Comparison of ENCODE assay signal across 18 mouse cellular contexts in genomic region chr16:44435481-44435880, GRCm38 (mm10). TPM values are rescaled to one million over a fixed set of nuclear protein-coding genes. Genes with fewer than 3 reads are reported as not detected.
DNase-seq lines count a peak whose midpoint lies in the region; ATAC-seq and TF ChIP-seq lines count a peak whose summit lies in the region.
"Had no signal": no experiment of that assay in that cellular context is flagged by ENCODE, and none has a peak within 500 bp of the region (broad histone marks: within the 10 kb centered on the region; RNA-seq: fewer than 3 reads in every experiment).

No protein-coding gene starts in this region.

- peak; percentile 39 for TF ChIP-seq CTCF in lung, embryonic 14.5 days (IDR thresholded peaks at IDR 0.05; ENCODE audit: low read depth)

- H3K27ac ChIP-seq in lung, embryonic 14.5 days (ENCODE audit: low read depth), result no peak overlapping the region
- H3K27ac ChIP-seq in midbrain, embryonic 16.5 days (ENCODE audit: low read length), result no peak overlapping the region
- H3K27ac ChIP-seq: liver, embryonic 13.5 days; midbrain, embryonic 15.5 days; neural tube, embryonic 12.5 days had no signal

- H3K9me3 ChIP-seq in lung, embryonic 14.5 days (ENCODE audit: low read depth, low read length), result no peaks in the 10 kb centered on the region
- H3K9me3 ChIP-seq in midbrain, embryonic 16.5 days (replicated peaks; ENCODE audit: control insufficient read depth, low read length, poor library complexity, severe bottlenecking), result no peaks in the 10 kb centered on the region
- H3K9me3 ChIP-seq: liver, embryonic 13.5 days; midbrain, embryonic 15.5 days; neural tube, embryonic 12.5 days had no signal

- H3K27me3 ChIP-seq in lung, embryonic 14.5 days (ENCODE audit: insufficient read depth, low read length), result no peaks in the 10 kb centered on the region
- H3K27me3 ChIP-seq in midbrain, embryonic 16.5 days (ENCODE audit: control insufficient read depth, insufficient read depth, low read depth, low read length), result no peaks in the 10 kb centered on the region
- H3K27me3 ChIP-seq: liver, embryonic 13.5 days; midbrain, embryonic 15.5 days; neural tube, embryonic 12.5 days had no signal

- no peak overlapping the region for H3K4me3 ChIP-seq in lung, embryonic 14.5 days (ENCODE audit: low read depth, low read length)
- H3K4me3 ChIP-seq in midbrain, embryonic 16.5 days (ENCODE audit: low read depth, low read length), result no peak overlapping the region
- H3K4me3 ChIP-seq: liver, embryonic 13.5 days; midbrain, embryonic 15.5 days; neural tube, embryonic 12.5 days had no signal

- WGBS in lung, embryonic 14.5 days, result 52% methylated on average over 4 of the region's 4 CpGs
- 76% methylated on average over 4 of the region's 4 CpGs for WGBS in midbrain, embryonic 16.5 days

- H3K4me1 ChIP-seq in lung, embryonic 14.5 days (ENCODE audit: insufficient read depth), result no peaks in the 10 kb centered on the region
- no peaks in the 10 kb centered on the region for H3K4me1 ChIP-seq in midbrain, embryonic 16.5 days (ENCODE audit: control insufficient read depth, insufficient read depth, low read length)
- H3K4me1 ChIP-seq: liver, embryonic 13.5 days; midbrain, embryonic 15.5 days; neural tube, embryonic 12.5 days had no signal

- no peak for ATAC-seq in lung, embryonic 14.5 days (ENCODE audit: insufficient read depth)
- no peak for ATAC-seq in erythroid progenitor cell, adult 5-6 weeks (replicated peaks; ENCODE audit: low FRiP score, poor library complexity, severe bottlenecking)
- no peak for ATAC-seq in midbrain, embryonic 16.5 days
- ATAC-seq: hindbrain, embryonic 16.5 days; midbrain, embryonic 15.5 days had no signal

- H3K4me2 ChIP-seq in lung, embryonic 14.5 days, result no peak overlapping the region
- H3K4me2 ChIP-seq in midbrain, embryonic 16.5 days (ENCODE audit: low read length), result no peak overlapping the region
- H3K4me2 ChIP-seq: liver, embryonic 13.5 days; midbrain, embryonic 15.5 days; neural tube, embryonic 12.5 days had no signal

- H3K9ac ChIP-seq in lung, embryonic 14.5 days, result no peak overlapping the region
- no peak overlapping the region for H3K9ac ChIP-seq in midbrain, embryonic 16.5 days (ENCODE audit: low read depth, low read length)
- H3K9ac ChIP-seq: liver, embryonic 13.5 days; midbrain, embryonic 15.5 days; neural tube, embryonic 12.5 days had no signal

- peak; percentile 6 for DNase-seq in gastrocnemius, adult 18-20 months (ENCODE audit: low spot score)
- no peak for DNase-seq in gastrocnemius, postnatal 10 days
- peak; percentile 15 for DNase-seq in lung, embryonic 14.5 days
- no peak for DNase-seq in lung, postnatal 25 days (ENCODE audit: low spot score)
- DNase-seq in NIH3T3 (ENCODE audit: low read depth), result peak; percentile 9
- DNase-seq in skeletal muscle tissue, adult 2 months (ENCODE audit: low read depth, low spot score), result peak; percentile 26
- DNase-seq: adrenal gland, postnatal 25 days; cerebellum, adult 11 months; heart, postnatal 14 days; left cerebral cortex, postnatal 4 days; liver, embryonic 13.5 days; lung, postnatal 4 days; retina, postnatal 1 day had no signal

- H3K36me3 ChIP-seq in lung, embryonic 14.5 days (ENCODE audit: insufficient read depth), result no peaks in the 10 kb centered on the region
- no peaks in the 10 kb centered on the region for H3K36me3 ChIP-seq in midbrain, embryonic 16.5 days (ENCODE audit: control insufficient read depth, insufficient read depth, low read length)
- H3K36me3 ChIP-seq: liver, embryonic 13.5 days; midbrain, embryonic 15.5 days; neural tube, embryonic 12.5 days had no signal

RNA-seq across cellular contexts. Expression of gene Cfap44, which starts 40.9 kb away (rescaled TPM):
- total RNA-seq in gastrocnemius, adult 18-20 months (2021), result not detected
- total RNA-seq in gastrocnemius, postnatal 10 days (2021), result under 1 TPM in 1 of 2 experiments, not detected in 1; 0.42 TPM
- 0.67 and 1.0 TPM in 2 replicates for polyA plus RNA-seq in lung, embryonic 14.5 days (2014; fragmentation: Nextera tagmentation; extraction: Ambion mirVana)
- not detected in 2 replicates for total RNA-seq in erythroid progenitor cell, adult 5-6 weeks (2015; ENCODE audit: low replicate concordance)
- not detected in 2 replicates for total RNA-seq in erythroid progenitor cell, adult 5-6 weeks (2017; ENCODE audit: low replicate concordance)
- polyA plus RNA-seq in midbrain, embryonic 16.5 days (2015; fragmentation: Nextera tagmentation; extraction: Ambion mirVana), result 6.5 and 7.0 TPM in 2 replicates

Comparison
In these comparisons a context has a peak if more than half of its experiments do, and no peak if none do; other contexts are left out.
1. DNase-seq: peak in gastrocnemius, adult 18-20 months (single experiment), lung, embryonic 14.5 days (single experiment), NIH3T3 (single experiment) and skeletal muscle tissue, adult 2 months (single experiment); none in gastrocnemius, postnatal 10 days (single experiment) and lung, postnatal 25 days (single experiment).